Comparison of ENCODE assay signal across 18 mouse cellular contexts in genomic region chr10:89769096-89769495, GRCm38 (mm10). TPM values are rescaled to one million over a fixed set of nuclear protein-coding genes. Genes with fewer than 3 reads are reported as not detected.
A peak's percentile ranks its signal among the peaks of the same experiment; 100 is the strongest.
DNase-seq lines count a peak whose midpoint lies in the region; ATAC-seq and TF ChIP-seq lines count a peak whose summit lies in the region.
"Had no signal": no experiment of that assay in that cellular context is flagged by ENCODE, and none has a peak within 500 bp of the region (broad histone marks: within the 10 kb centered on the region; RNA-seq: fewer than 3 reads in every experiment).

No protein-coding gene starts in this region.

- H3K27ac ChIP-seq in heart, postnatal 0 days (ENCODE audit: low read depth), result peak overlapping the region; percentile 0; the same call in 1 of the 2 replicates
- H3K27ac ChIP-seq in heart, adult 2 months, result no peak overlapping the region
- peak overlapping the region; percentile 76 for H3K27ac ChIP-seq in lung, embryonic 16.5 days (ENCODE audit: low read length)
- no peak overlapping the region for H3K27ac ChIP-seq in liver, embryonic 13.5 days
- H3K27ac ChIP-seq: embryonic facial prominence, embryonic 10.5 days; midbrain, embryonic 12.5 days had no signal

- TF ChIP-seq EP300 in heart, postnatal 0 days (IDR thresholded peaks at IDR 0.05; ENCODE audit: low read depth), result no peak
- TF ChIP-seq EP300 in heart, adult 2 months (IDR thresholded peaks at IDR 0.05; ENCODE audit: insufficient read depth, low read depth, low read length), result no peak

- DNase-seq in heart, postnatal 0 days (ENCODE audit: low spot score), result no peak
- DNase-seq in heart, adult 2 months, result no peak
- no peak for DNase-seq in lung, adult 18-20 months
- no peak for DNase-seq in liver, embryonic 13.5 days
- peak; percentile 37 for DNase-seq in yolk sac, embryonic 10.5 days (ENCODE audit: low spot score)
- no peak for DNase-seq in ovary, adult 18-20 months (ENCODE audit: low spot score)
- DNase-seq in left cerebral cortex, postnatal 14 days (ENCODE audit: low spot score in 2 of 2), result no peak
- DNase-seq: cerebellum, postnatal 25 days; left cerebral cortex, postnatal 4 days; lung, postnatal 36 days; spleen, adult 18-20 months had no signal

- ATAC-seq in heart, postnatal 0 days (ENCODE audit: insufficient read depth, low read depth), result no peak
- peak; percentile 27; the same call in 1 of the 2 replicates for ATAC-seq in lung, embryonic 16.5 days (ENCODE audit: low read depth)
- ATAC-seq in liver, embryonic 13.5 days (ENCODE audit: low read depth), result no peak
- ATAC-seq: forebrain, embryonic 16.5 days; inflammation-experienced regulatory T-cells, adult 6 months had no signal

- intact Hi-C loops in heart, adult 2 months (cut with DNase I), result no loop called here
- intact Hi-C loops in left cerebral cortex, postnatal 14 days (cut with DNase I), result no loop called here

- no peaks in the 10 kb centered on the region for H3K27me3 ChIP-seq in heart, postnatal 0 days (ENCODE audit: control insufficient read depth, insufficient read depth, low read length)
- H3K27me3 ChIP-seq in heart, adult 2 months (ENCODE audit: control insufficient read depth, insufficient read depth, low read length), result no peaks in the 10 kb centered on the region
- H3K27me3 ChIP-seq in lung, embryonic 16.5 days (ENCODE audit: control insufficient read depth, insufficient read depth, low read depth, low read length), result no peaks in the 10 kb centered on the region
- no peaks in the 10 kb centered on the region for H3K27me3 ChIP-seq in liver, embryonic 13.5 days
- H3K27me3 ChIP-seq: midbrain, embryonic 12.5 days had no signal

- TF ChIP-seq CTCF in heart, postnatal 0 days (IDR thresholded peaks at IDR 0.05; ENCODE audit: low read depth), result no peak
- TF ChIP-seq CTCF in heart, adult 2 months (IDR thresholded peaks at IDR 0.05), result no peak

- no peaks in the 10 kb centered on the region for H3K36me3 ChIP-seq in heart, postnatal 0 days (replicated peaks; ENCODE audit: control insufficient read depth, insufficient read depth, low read length)
- peaks cover 4% of the 10 kb centered on the region for H3K36me3 ChIP-seq in heart, adult 2 months (ENCODE audit: control insufficient read depth, insufficient read depth, low read length)
- no peaks in the 10 kb centered on the region for H3K36me3 ChIP-seq in lung, embryonic 16.5 days (ENCODE audit: control insufficient read depth, insufficient read depth, low read length)
- no peaks in the 10 kb centered on the region for H3K36me3 ChIP-seq in liver, embryonic 13.5 days
- H3K36me3 ChIP-seq: midbrain, embryonic 12.5 days had no signal

- no peaks in the 10 kb centered on the region for H3K9me3 ChIP-seq in heart, postnatal 0 days (replicated peaks; ENCODE audit: control insufficient read depth, low read length)
- H3K9me3 ChIP-seq in lung, embryonic 16.5 days (ENCODE audit: control insufficient read depth, low read length), result no peaks in the 10 kb centered on the region
- no peaks in the 10 kb centered on the region for H3K9me3 ChIP-seq in liver, embryonic 13.5 days (replicated peaks)
- H3K9me3 ChIP-seq: embryonic facial prominence, embryonic 10.5 days; midbrain, embryonic 12.5 days had no signal

- H3K4me2 ChIP-seq in heart, postnatal 0 days (ENCODE audit: low read depth, low read length), result peak overlapping the region; percentile 14; the same call in 1 of the 2 replicates
- no peak overlapping the region for H3K4me2 ChIP-seq in lung, embryonic 16.5 days (ENCODE audit: low read depth, low read length)
- H3K4me2 ChIP-seq in liver, embryonic 13.5 days, result peak overlapping the region; percentile 34
- H3K4me2 ChIP-seq: midbrain, embryonic 12.5 days had no signal

- no peak for TF ChIP-seq POLR2A in heart, adult 2 months (IDR thresholded peaks at IDR 0.05; ENCODE audit: insufficient read depth, low read depth, low read length)

- H3K79me2 ChIP-seq in heart, adult 2 months (replicated peaks; ENCODE audit: control insufficient read depth, insufficient read depth, low read length), result no peaks in the 10 kb centered on the region; the same call in 1 of the 2 replicates

- H3K4me3 ChIP-seq in heart, postnatal 0 days (ENCODE audit: low read depth, low read length), result no peak overlapping the region
- H3K4me3 ChIP-seq in heart, adult 2 months, result no peak overlapping the region
- H3K4me3 ChIP-seq in lung, embryonic 16.5 days (ENCODE audit: low read length), result no peak overlapping the region
- no peak overlapping the region for H3K4me3 ChIP-seq in liver, embryonic 13.5 days (replicated peaks)
- H3K4me3 ChIP-seq: embryonic facial prominence, embryonic 10.5 days; erythroblast, embryonic 14.5 days; midbrain, embryonic 12.5 days; myocyte had no signal

- 41% methylated on average over 4 of the region's 4 CpGs for WGBS in heart, postnatal 0 days
- WGBS in heart, adult 2 months, result 43% methylated on average over 4 of the region's 4 CpGs
- WGBS in lung, embryonic 16.5 days, result 46% methylated on average over 4 of the region's 4 CpGs
- WGBS in liver, embryonic 13.5 days (ENCODE audit: insufficient replicate concordance), result 60% methylated on average over 4 of the region's 4 CpGs

- H3K9ac ChIP-seq in heart, postnatal 0 days (replicated peaks; ENCODE audit: low read depth, low read length), result no peak overlapping the region
- H3K9ac ChIP-seq in heart, adult 2 months (ENCODE audit: low read depth, low read length), result no peak overlapping the region
- H3K9ac ChIP-seq in lung, embryonic 16.5 days (ENCODE audit: low read length), result no peak overlapping the region
- no peak overlapping the region for H3K9ac ChIP-seq in liver, embryonic 13.5 days
- H3K9ac ChIP-seq: midbrain, embryonic 12.5 days had no signal

- H3K4me1 ChIP-seq in heart, postnatal 0 days (ENCODE audit: control insufficient read depth, insufficient read depth), result peaks cover 11% of the 10 kb centered on the region; the same call in 1 of the 2 replicates
- H3K4me1 ChIP-seq in heart, adult 2 months (ENCODE audit: control insufficient read depth, insufficient read depth, low read length), result peaks cover 4% of the 10 kb centered on the region
- H3K4me1 ChIP-seq in lung, embryonic 16.5 days (replicated peaks; ENCODE audit: control insufficient read depth, insufficient read depth, low read length), result peaks cover 10% of the 10 kb centered on the region
- peaks cover 41% of the 10 kb centered on the region for H3K4me1 ChIP-seq in liver, embryonic 13.5 days (replicated peaks)
- H3K4me1 ChIP-seq: midbrain, embryonic 12.5 days had no signal

RNA-seq across cellular contexts. Expression of gene Uhrf1bp1l, which starts 24.3 kb away (rescaled TPM):
- 21.6 and 24.9 TPM in 2 replicates for total RNA-seq in heart, postnatal 0 days (2014; rRNA removed; ENCODE audit: low replicate concordance)
- polyA plus RNA-seq in heart, postnatal 0 days (2015; fragmentation: Nextera tagmentation; extraction: Ambion mirVana), result 11.2 and 13.7 TPM in 2 replicates
- total RNA-seq in heart, adult 2 months (2021), result 10 to 100 TPM; 20.6 to 27.7 TPM
- polyA plus RNA-seq in heart, adult 2 months (2012; rRNA removed), result 7.9 and 9.8 TPM in 2 replicates
- 33.3 and 33.5 TPM in 2 replicates for polyA plus RNA-seq in lung, embryonic 16.5 days (2015; fragmentation: Nextera tagmentation; extraction: Ambion mirVana)
- 10.5 and 15.1 TPM in 2 replicates for polyA plus RNA-seq in liver, embryonic 13.5 days (2015; fragmentation: Nextera tagmentation; extraction: Ambion mirVana)
- total RNA-seq in left cerebral cortex, postnatal 14 days (2021), result 10 to 100 TPM; 88.6 to 90.2 TPM

RNA-seq across cellular contexts. Expression of gene Actr6, which starts 37.0 kb away (rescaled TPM):
- 3.4 and 4.5 TPM in 2 replicates for total RNA-seq in heart, postnatal 0 days (2014; rRNA removed; ENCODE audit: low replicate concordance)
- polyA plus RNA-seq in heart, postnatal 0 days (2015; fragmentation: Nextera tagmentation; extraction: Ambion mirVana), result 21.9 and 24.2 TPM in 2 replicates
- total RNA-seq in heart, adult 2 months (2021), result 10 to 100 TPM; 12.2 to 13.4 TPM
- 1.5 and 6.6 TPM in 2 replicates for polyA plus RNA-seq in heart, adult 2 months (2012; rRNA removed)
- 31.4 and 34.3 TPM in 2 replicates for polyA plus RNA-seq in lung, embryonic 16.5 days (2015; fragmentation: Nextera tagmentation; extraction: Ambion mirVana)
- polyA plus RNA-seq in liver, embryonic 13.5 days (2015; fragmentation: Nextera tagmentation; extraction: Ambion mirVana), result 18.1 and 24.1 TPM in 2 replicates
- 10 to 100 TPM; 22.5 to 23.1 TPM for total RNA-seq in left cerebral cortex, postnatal 14 days (2021)

Comparison
In these comparisons a context has a peak if more than half of its experiments do, and no peak if none do; other contexts are left out.
1. H3K27ac ChIP-seq: peak in heart, postnatal 0 days (single experiment) and lung, embryonic 16.5 days (single experiment); none in heart, adult 2 months (single experiment) and liver, embryonic 13.5 days (single experiment).